Mouse (Mus musculus) stomach, embryonic 14.5 days (tissue): ENCODE measurements around the gene Zdhhc23. TPM values are rescaled to one million over a fixed set of nuclear protein-coding genes. Genes with fewer than 3 reads are reported as not detected.

Experiments
- ATAC-seq: fragments of 200-750 bp; cut with Nextera tagmentation; 2 replicates; pipeline ENCODE4 v1.8.0; 2017; ENCODE audit warnings: low read depth, moderate TSS enrichment; ENCODE audit not compliant: insufficient number of reproducible peaks, insufficient read depth, low FRiP score
- H3K27ac ChIP-seq: fragments of 300-500 bp; sonication (generic); 2 replicates; pipeline ENCODE4 v1.5.1; 2014; ENCODE audit warnings: mild to moderate bottlenecking, low read length, moderate library complexity, mixed read lengths
- H3K27me3 ChIP-seq: fragments of 300-500 bp; sonication (generic); 2 replicates; pipeline ENCODE4 v1.6.1; 2014; ENCODE audit warnings: low read length, control low read depth, mixed read lengths; ENCODE audit not compliant: control insufficient read depth, insufficient read depth
- H3K36me3 ChIP-seq: fragments of 300-500 bp; sonication (generic); 2 replicates; pipeline ENCODE4 v1.6.1; 2014; ENCODE audit warnings: mild to moderate bottlenecking, control low read depth, low read length, moderate library complexity, mixed read lengths; ENCODE audit not compliant: control insufficient read depth, insufficient read depth
- H3K4me1 ChIP-seq: fragments of 300-500 bp; sonication (generic); 2 replicates; pipeline ENCODE4 v1.6.1; 2014; ENCODE audit warnings: low read length, control low read depth, mixed read lengths; ENCODE audit not compliant: control insufficient read depth, insufficient read depth
- H3K4me2 ChIP-seq: fragments of 300-500 bp; sonication (generic); replicated peaks from 2 replicates; pipeline ENCODE4 v1.6.1; 2014; ENCODE audit warnings: low read depth, low read length, control low read depth
- H3K4me3 ChIP-seq: fragments of 300-500 bp; sonication (generic); 2 replicates; pipeline ENCODE4 v1.5.1; 2014; ENCODE audit warnings: low read depth, low read length, control low read depth
- H3K9ac ChIP-seq: fragments of 300-500 bp; sonication (generic); replicated peaks from 2 replicates; pipeline ENCODE4 v1.6.1; 2014; ENCODE audit warnings: low read depth, mild to moderate bottlenecking, control low read depth, low read length, moderate library complexity, mixed read lengths
- H3K9me3 ChIP-seq: fragments of 300-500 bp; sonication (generic); 2 replicates; pipeline ENCODE4 v1.6.1; 2016; ENCODE audit warnings: low read depth, low read length, control low read depth; ENCODE audit not compliant: control insufficient read depth
- WGBS: fragments of 180-500 bp; shearing (Covaris S2); extraction: QIAGEN DNeasy Blood & Tissue Kit; methylation state at CpG from one replicate; pipeline ENCODE4 v1.1.7; 2014; 5-methylcytosine and 5-hydroxymethylcytosine counted together
- polyA plus RNA-seq: library from polyadenylated mRNA; unstranded; fragments of >200 nt; fragmentation: Nextera tagmentation; extraction: Ambion mirVana; gene quantifications from 2 replicates; pipeline ENCODE4 v1.2.1, GENCODE M21; 2014

Zdhhc23 gene
- polyA plus RNA-seq, 1 experiment from 2014 or later: 3.2 TPM

GRCm38 (mm10) chr16:43963291-43963690 lies 16.3 kb downstream of the Zdhhc23 start:
- 93% methylated on average over 9 of the region's 9 CpGs for WGBS
- no peak overlapping the region for H3K4me2 ChIP-seq
- no peaks in the 10 kb centered on the region for H3K9me3 ChIP-seq
- no peaks in the 10 kb centered on the region for H3K4me1 ChIP-seq
- H3K36me3 ChIP-seq: no peaks in the 10 kb centered on the region
- H3K9ac ChIP-seq: no peak overlapping the region
- no peak for ATAC-seq
- H3K27ac ChIP-seq: no peak overlapping the region
- H3K4me3 ChIP-seq: no peak overlapping the region
- H3K27me3 ChIP-seq: no peaks in the 10 kb centered on the region

DNA sequence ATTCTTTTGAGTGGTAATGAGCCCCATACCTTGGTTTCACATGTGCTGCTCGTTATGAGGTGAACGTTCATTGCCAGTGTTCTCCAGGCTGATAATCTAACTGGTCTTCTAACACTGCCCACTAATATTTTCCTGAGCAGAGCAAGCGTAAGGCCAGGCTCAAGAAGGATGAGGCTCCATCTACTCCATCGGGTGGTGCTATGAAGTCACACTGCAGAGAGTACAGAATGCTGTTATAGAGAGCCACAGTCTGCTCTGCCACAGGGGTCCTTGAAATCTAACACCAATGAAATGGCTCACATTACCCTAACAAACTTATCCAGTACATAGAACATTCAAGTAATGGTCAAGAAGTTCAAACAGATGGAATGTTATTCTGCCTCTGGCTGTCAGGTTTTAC lies 21.6 kb downstream of the Zdhhc23 start:
- ATAC-seq: no peak
- Histone ChIP-seq H3K27me3 (no peaks in the 10 kb centered on the region), H3K9ac (no peak overlapping the region), H3K9me3 (no peaks in the 10 kb centered on the region), H3K4me2 (no peak overlapping the region), H3K4me3 (no peak overlapping the region), H3K36me3 (no peaks in the 10 kb centered on the region), H3K27ac (no peak overlapping the region), H3K4me1 (no peaks in the 10 kb centered on the region)
- WGBS: 89% methylated on average over 4 of the region's 4 CpGs

GRCm38 (mm10) chr16:43954913-43955312 lies 24.7 kb downstream of the Zdhhc23 start:
- Histone ChIP-seq H3K27me3 (no peaks in the 10 kb centered on the region), H3K4me1 (peaks cover 5% of the 10 kb centered on the region; the same call in 1 of the 2 replicates), H3K9me3 (no peaks in the 10 kb centered on the region), H3K4me2 (no peak overlapping the region), H3K4me3 (no peak overlapping the region), H3K27ac (no peak overlapping the region), H3K9ac (no peak overlapping the region), H3K36me3 (no peaks in the 10 kb centered on the region)
- ATAC-seq: no peak
- WGBS: 46% methylated on average over 6 of the region's 6 CpGs

DNA sequence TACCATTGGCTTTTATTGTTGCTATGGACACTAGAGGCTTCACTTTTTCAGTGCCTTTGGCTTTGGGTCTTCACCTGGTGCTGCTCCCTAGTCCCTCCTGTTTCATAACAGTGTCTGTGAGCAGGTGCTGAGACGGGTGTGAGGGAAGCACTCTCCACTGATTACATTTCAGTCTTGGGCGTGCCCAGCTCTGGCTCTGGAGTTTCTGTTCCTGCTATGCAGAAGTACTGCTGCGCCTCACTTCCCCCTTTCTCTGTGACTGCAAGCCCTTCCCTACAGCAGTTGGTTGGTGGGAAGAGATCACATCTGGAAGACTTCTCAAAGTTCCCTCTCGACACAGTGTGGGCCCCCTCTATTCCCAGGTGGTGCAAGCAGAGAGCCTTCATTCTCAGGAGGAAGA lies 28.0 kb downstream of the Zdhhc23 start:
- H3K4me2 ChIP-seq: no peak overlapping the region
- H3K9ac ChIP-seq: no peak overlapping the region
- 54% methylated on average over 4 of the region's 4 CpGs for WGBS
- peak; percentile 61; the same call in 1 of the 2 replicates for ATAC-seq
- no peaks in the 10 kb centered on the region for H3K36me3 ChIP-seq
- H3K27ac ChIP-seq: no peak overlapping the region
- no peak overlapping the region for H3K4me3 ChIP-seq
- no peaks in the 10 kb centered on the region for H3K27me3 ChIP-seq
- peaks cover 5% of the 10 kb centered on the region; the same call in 1 of the 2 replicates for H3K4me1 ChIP-seq
- no peaks in the 10 kb centered on the region for H3K9me3 ChIP-seq

DNA sequence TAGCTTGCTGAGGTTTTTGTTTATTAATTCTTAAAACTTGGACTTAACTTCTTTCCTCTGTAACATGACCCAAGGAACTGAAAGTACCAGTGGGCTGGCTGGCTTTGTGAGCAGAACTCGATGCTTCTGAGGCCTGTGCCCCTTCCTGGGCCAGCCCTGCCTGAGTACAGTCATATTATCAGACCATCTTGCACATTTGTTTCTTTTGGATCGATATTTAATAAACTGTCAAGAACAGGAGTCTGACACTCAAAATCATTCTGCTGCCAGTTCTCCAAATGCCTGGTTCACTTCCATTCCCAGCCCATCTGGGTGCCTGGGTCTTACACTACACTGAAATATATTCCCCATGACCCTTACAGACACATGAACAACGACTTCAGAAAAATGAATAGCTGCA lies 33.7 kb downstream of the Zdhhc23 start:
- H3K9me3 ChIP-seq: no peaks in the 10 kb centered on the region
- WGBS: 39% methylated on average over 3 of the region's 3 CpGs
- no peaks in the 10 kb centered on the region for H3K36me3 ChIP-seq
- no peak overlapping the region for H3K4me2 ChIP-seq
- no peaks in the 10 kb centered on the region for H3K27me3 ChIP-seq
- no peak overlapping the region for H3K9ac ChIP-seq
- H3K27ac ChIP-seq: no peak overlapping the region
- H3K4me3 ChIP-seq: no peak overlapping the region
- ATAC-seq: no peak
- H3K4me1 ChIP-seq: no peaks in the 10 kb centered on the region

GRCm38 (mm10) chr16:43945351-43945750 lies 34.2 kb downstream of the Zdhhc23 start:
- no peak for ATAC-seq
- H3K36me3 ChIP-seq: no peaks in the 10 kb centered on the region
- no peak overlapping the region for H3K4me3 ChIP-seq
- no peak overlapping the region for H3K9ac ChIP-seq
- no peaks in the 10 kb centered on the region for H3K27me3 ChIP-seq
- WGBS: 60% methylated on average over 3 of the region's 3 CpGs
- no peaks in the 10 kb centered on the region for H3K4me1 ChIP-seq
- H3K9me3 ChIP-seq: no peaks in the 10 kb centered on the region
- no peak overlapping the region for H3K27ac ChIP-seq
- no peak overlapping the region for H3K4me2 ChIP-seq

DNA sequence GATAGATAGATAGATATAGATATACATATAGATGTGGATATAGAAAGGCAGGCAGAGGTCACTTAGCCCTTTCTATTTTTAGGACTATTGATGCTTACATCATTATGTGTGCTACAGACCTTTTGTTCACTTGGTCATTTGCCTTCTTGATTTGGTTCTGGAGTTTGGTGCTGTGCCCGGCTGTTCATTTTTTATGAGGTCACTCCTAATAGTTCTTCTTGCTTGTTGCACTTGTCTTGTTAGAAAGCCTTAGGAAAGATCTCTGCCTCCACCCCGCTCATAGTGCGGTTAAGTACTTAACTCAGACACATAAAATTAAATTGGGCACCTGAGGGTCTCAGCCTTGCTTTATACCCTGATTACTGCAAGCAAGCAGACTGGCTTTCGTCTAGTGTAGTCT lies 38.7 kb downstream of the Zdhhc23 start:
- no peak overlapping the region for H3K9ac ChIP-seq
- H3K9me3 ChIP-seq: no peaks in the 10 kb centered on the region
- ATAC-seq: no peak
- no peak overlapping the region for H3K27ac ChIP-seq
- no peak overlapping the region for H3K4me2 ChIP-seq
- WGBS: 88% methylated on average over 4 of the region's 4 CpGs
- no peaks in the 10 kb centered on the region for H3K36me3 ChIP-seq
- no peaks in the 10 kb centered on the region for H3K4me1 ChIP-seq
- H3K4me3 ChIP-seq: no peak overlapping the region
- no peaks in the 10 kb centered on the region for H3K27me3 ChIP-seq

DNA sequence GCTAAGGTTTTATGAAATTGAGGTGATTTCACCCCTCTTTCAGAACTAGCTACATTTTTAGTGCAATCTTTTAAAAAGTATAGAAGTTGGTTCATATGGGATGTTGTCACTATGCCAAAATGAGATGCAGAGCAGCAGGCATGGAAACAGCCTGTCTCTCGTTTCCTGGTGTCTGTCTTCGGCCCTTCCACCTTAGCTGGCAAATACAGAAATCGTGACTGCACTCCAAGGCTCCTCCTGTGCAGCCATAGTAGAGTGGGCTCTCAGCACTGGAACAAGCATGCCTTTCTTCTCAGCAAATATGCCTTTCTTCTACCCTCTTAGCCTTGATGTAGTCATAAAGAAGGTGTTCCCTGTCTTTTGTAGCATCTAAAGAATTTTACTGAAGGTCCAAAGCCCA lies 43.7 kb downstream of the Zdhhc23 start:
- H3K4me1 ChIP-seq: no peaks in the 10 kb centered on the region
- ATAC-seq: no peak
- H3K27ac ChIP-seq: no peak overlapping the region
- H3K4me3 ChIP-seq: no peak overlapping the region
- H3K36me3 ChIP-seq: no peaks in the 10 kb centered on the region
- H3K9me3 ChIP-seq: no peaks in the 10 kb centered on the region
- 58% methylated on average over 3 of the region's 3 CpGs for WGBS
- no peak overlapping the region for H3K9ac ChIP-seq
- no peak overlapping the region for H3K4me2 ChIP-seq
- no peaks in the 10 kb centered on the region for H3K27me3 ChIP-seq

- H3K9me3 ChIP-seq: no peaks in the 10 kb centered on the region
- no peaks in the 10 kb centered on the region for H3K4me1 ChIP-seq
- no peak overlapping the region for H3K4me2 ChIP-seq
- H3K4me3 ChIP-seq: no peak overlapping the region
- WGBS: 63% methylated on average over 3 of the region's 3 CpGs
- no peak for ATAC-seq
- H3K36me3 ChIP-seq: no peaks in the 10 kb centered on the region
- H3K27ac ChIP-seq: no peak overlapping the region
- no peak overlapping the region for H3K9ac ChIP-seq
- H3K27me3 ChIP-seq: no peaks in the 10 kb centered on the region
Observed at GRCm38 (mm10) chr16:43935367-43935766, 44.2 kb downstream of the Zdhhc23 start.
